Mouse (Mus musculus): ENCODE data around the gene Plxnd1.

DNA sequence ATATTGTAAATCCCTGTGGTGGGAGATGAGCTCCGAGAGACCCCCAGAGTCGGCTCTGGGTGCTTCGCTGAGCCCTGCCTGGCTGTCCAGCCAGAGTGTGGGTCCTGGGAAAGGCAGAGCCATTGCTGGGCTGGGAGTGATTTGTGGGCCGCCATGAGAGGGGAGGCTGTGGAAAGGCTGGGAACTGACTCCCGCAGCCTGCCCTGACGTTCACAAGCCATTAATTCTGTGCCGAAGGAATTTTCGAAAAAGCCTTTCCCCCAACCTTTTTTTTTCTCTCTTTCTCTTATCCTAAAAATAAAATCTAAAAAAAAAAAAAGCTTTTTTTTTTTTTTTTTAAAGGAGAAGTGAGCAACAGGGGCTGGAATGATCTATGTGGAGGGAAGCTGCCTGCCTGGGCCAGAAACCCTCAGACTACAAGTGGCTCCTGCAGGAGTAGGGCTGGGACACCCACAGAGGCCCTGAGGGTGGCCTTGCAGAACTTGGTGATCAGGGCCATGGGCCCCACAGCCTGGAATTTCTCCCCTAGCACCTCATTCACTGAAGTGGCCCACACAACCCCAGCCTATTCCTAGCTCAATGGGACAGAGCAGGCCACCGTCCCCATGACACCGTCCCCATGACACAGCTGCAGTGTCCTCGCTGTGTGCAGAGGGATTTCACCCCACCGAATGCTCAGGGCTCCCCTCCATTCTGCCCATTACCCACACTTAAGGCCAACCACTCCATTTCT lies 11.3 kb downstream of the Plxnd1 start:
- TF ChIP-seq CTCF (IDR thresholded peaks at IDR 0.05; ENCODE audit: borderline replicate concordance, insufficient read depth, low read length) (no peak), POLR2A (IDR thresholded peaks at IDR 0.05; ENCODE audit: low read depth, low read length) (no peak)
